Mouse (Mus musculus) bone marrow macrophage, adult 2 months (primary cell): ENCODE measurements around the gene Zfp970.
"Not testable (repeated sequence)": the region's sequence is repeated elsewhere in the genome, so short reads cannot be mapped to it uniquely, and the experiment has no call there.

Source experiments
- CTCF ChIP-seq: IDR thresholded peaks from 2 replicates; pipeline ENCODE4 v1.5.1; 2012; ENCODE audit warnings: low read depth, mild to moderate bottlenecking, low read length, moderate library complexity
- POLR2A ChIP-seq: IDR thresholded peaks from 2 replicates; pipeline ENCODE4 v1.6.1; 2012; ENCODE audit warnings: mild to moderate bottlenecking, low read depth, low read length, borderline replicate concordance

DNA sequence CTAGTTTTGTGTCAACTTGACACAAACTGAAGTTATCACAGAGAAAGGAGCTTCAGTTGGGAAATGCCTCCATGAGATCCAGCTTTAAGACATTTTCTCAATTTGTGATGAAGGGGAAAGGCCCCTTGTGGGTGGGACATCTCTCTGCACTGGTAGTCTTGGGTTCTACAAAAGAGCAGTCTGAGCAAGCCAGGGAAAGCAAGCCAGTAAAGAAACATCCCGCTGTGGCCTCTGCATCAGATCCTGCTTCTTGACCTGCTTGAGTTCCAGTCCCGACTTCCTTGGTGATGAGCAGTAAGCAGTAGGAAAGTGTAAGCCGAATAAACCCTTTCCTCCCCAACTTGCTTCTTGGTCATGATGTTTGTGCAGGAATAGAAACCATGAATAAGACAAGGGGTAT is 47.4 kb downstream of the Zfp970 start:
- TF ChIP-seq CTCF, POLR2A: not testable (repeated sequence)
